Mouse (Mus musculus) erythroblast, embryonic 14.5 days (primary cell): ENCODE measurements around the gene Thap11.

Experiments used
- GATA1 ChIP-seq: IDR thresholded peaks from 2 replicates; pipeline ENCODE4 v1.6.1; 2012; ENCODE audit warnings: low read length, inconsistent platforms, mixed read lengths
- TAL1 ChIP-seq: IDR thresholded peaks from 3 replicates; pipeline ENCODE4 v1.6.1; 2012; ENCODE audit warnings: low read length, inconsistent platforms, mixed read lengths

DNA sequence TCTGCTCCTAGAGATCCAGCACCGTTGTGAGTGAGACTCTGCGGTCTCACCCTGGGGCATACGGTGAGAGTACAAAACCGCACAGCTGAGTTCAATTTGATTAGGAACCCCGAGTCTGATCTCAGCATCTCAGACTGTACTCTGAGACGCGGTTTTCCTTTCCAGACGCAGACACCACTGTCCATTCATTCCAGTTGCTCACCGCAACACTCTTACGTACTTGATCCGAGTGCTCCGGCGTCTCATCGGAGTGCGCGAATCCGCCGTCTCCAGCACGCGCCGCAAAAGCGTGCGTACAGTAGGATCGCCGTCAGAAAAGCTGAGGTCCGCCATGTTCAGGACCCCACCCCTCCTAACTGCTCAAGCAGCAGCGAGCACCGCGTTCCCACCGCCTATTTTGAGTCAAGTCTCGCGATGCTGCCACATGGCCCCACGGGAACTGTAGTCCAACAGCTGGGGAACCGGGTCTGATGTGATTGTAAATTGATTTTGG, 3.2 kb upstream of the Thap11 start:
- no peak for TF ChIP-seq GATA1
- no peak for TF ChIP-seq TAL1
